Mouse (Mus musculus): ENCODE data around the gene Slc25a39. TPM values are rescaled to one million over a fixed set of nuclear protein-coding genes. Genes with fewer than 3 reads are reported as not detected.

Slc25a39 gene
- polyA plus RNA-seq, 1 experiment from 2014 or later = 189 TPM

DNA sequence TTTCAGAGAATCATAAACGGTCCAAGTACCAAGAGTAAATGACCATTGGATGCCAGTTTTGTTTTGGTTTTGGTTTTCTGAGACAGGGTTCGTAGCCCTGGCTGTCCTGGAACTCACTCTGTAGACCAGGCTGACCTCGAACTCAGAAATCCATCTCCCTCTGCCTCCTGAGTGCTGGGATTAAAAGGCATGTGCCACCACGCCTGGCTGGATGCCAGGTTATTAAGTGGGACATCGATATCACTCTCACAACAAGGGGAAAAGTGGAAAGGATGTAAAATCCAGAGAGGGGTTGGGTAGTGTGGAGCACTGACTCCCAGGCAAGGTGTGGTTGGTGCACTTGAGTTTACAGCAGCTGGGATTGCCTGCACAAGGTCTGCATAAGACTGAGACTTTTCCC, 27.7 kb downstream of the Slc25a39 start:
- Histone ChIP-seq H3K4me3 (ENCODE audit: low read depth, low read length) (no peak overlapping the region), H3K36me3 (ENCODE audit: control insufficient read depth, insufficient read depth, low read length) (no peaks in the 10 kb centered on the region), H3K9ac (ENCODE audit: low read length) (no peak overlapping the region), H3K4me1 (replicated peaks; ENCODE audit: control insufficient read depth, insufficient read depth) (peaks cover 8% of the 10 kb centered on the region), H3K27me3 (ENCODE audit: control insufficient read depth, insufficient read depth, low read length) (no peaks in the 10 kb centered on the region), H3K9me3 (ENCODE audit: control insufficient read depth, low read length) (no peaks in the 10 kb centered on the region), H3K27ac (replicated peaks) (no peak overlapping the region), H3K4me2 (replicated peaks; ENCODE audit: low read depth) (no peak overlapping the region)
- TF ChIP-seq CTCF (IDR thresholded peaks at IDR 0.05; ENCODE audit: low read depth) (no peak), EP300 (optimal IDR thresholded peaks at IDR 0.05) (no peak)
- WGBS = 65% methylated on average over 5 of the region's 5 CpGs
- ATAC-seq (ENCODE audit: low FRiP score, low TSS enrichment) = no peak
- no peak for DNase-seq (ENCODE audit: low spot score)

- Histone ChIP-seq H3K4me3 (ENCODE audit: low read depth, low read length) (no peak overlapping the region), H3K9ac (ENCODE audit: low read length) (no peak overlapping the region), H3K27me3 (ENCODE audit: control insufficient read depth, insufficient read depth, low read length) (no peaks in the 10 kb centered on the region), H3K36me3 (ENCODE audit: control insufficient read depth, insufficient read depth, low read length) (no peaks in the 10 kb centered on the region), H3K4me1 (replicated peaks; ENCODE audit: control insufficient read depth, insufficient read depth) (peaks cover 8% of the 10 kb centered on the region), H3K27ac (replicated peaks) (no peak overlapping the region), H3K4me2 (replicated peaks; ENCODE audit: low read depth) (no peak overlapping the region), H3K9me3 (ENCODE audit: control insufficient read depth, low read length) (no peaks in the 10 kb centered on the region)
- WGBS = 62% methylated on average over 12 of the region's 12 CpGs
- ATAC-seq (ENCODE audit: low FRiP score, low TSS enrichment) (no peak), DNase-seq (ENCODE audit: low spot score) (peak; percentile 49)
- TF ChIP-seq EP300 (optimal IDR thresholded peaks at IDR 0.05) (no peak), CTCF (IDR thresholded peaks at IDR 0.05; ENCODE audit: low read depth) (peak; percentile 58)
Measured at GRCm38 (mm10) chr11:102377186-102377585, 30.6 kb downstream of the Slc25a39 start.

- ATAC-seq (ENCODE audit: low FRiP score, low TSS enrichment) = 0 out of 2 replicates have a peak, but pooled peaks have one; percentile 1
- 12% methylated on average over 8 of the region's 8 CpGs for WGBS
- Histone ChIP-seq H3K9me3 (ENCODE audit: control insufficient read depth, low read length) (no peaks in the 10 kb centered on the region), H3K4me3 (ENCODE audit: low read depth, low read length) (no peak overlapping the region), H3K27me3 (ENCODE audit: control insufficient read depth, insufficient read depth, low read length) (no peaks in the 10 kb centered on the region), H3K4me1 (replicated peaks; ENCODE audit: control insufficient read depth, insufficient read depth) (peaks cover 8% of the 10 kb centered on the region), H3K27ac (replicated peaks) (peak overlapping the region; percentile 69), H3K9ac (ENCODE audit: low read length) (peak overlapping the region; percentile 51; the same call in 1 of the 2 replicates), H3K36me3 (ENCODE audit: control insufficient read depth, insufficient read depth, low read length) (no peaks in the 10 kb centered on the region), H3K4me2 (replicated peaks; ENCODE audit: low read depth) (peak overlapping the region; percentile 48)
- no peak for DNase-seq (ENCODE audit: low spot score)
- TF ChIP-seq EP300 (optimal IDR thresholded peaks at IDR 0.05) (no peak), CTCF (IDR thresholded peaks at IDR 0.05; ENCODE audit: low read depth) (no peak)
Measured at GRCm38 (mm10) chr11:102376196-102376835, 31.4 kb downstream of the Slc25a39 start.

GRCm38 (mm10) chr11:102375196-102376173, 32.3 kb downstream of the Slc25a39 start:
- peak overlapping the region; percentile 75 for H3K27ac ChIP-seq (replicated peaks)
- no peaks in the 10 kb centered on the region for H3K27me3 ChIP-seq (ENCODE audit: control insufficient read depth, insufficient read depth, low read length)
- H3K36me3 ChIP-seq (ENCODE audit: control insufficient read depth, insufficient read depth, low read length) = no peaks in the 10 kb centered on the region
- ATAC-seq (ENCODE audit: low FRiP score, low TSS enrichment) (peak; percentile 89), DNase-seq (ENCODE audit: low spot score) (peak; percentile 86)
- no peaks in the 10 kb centered on the region for H3K9me3 ChIP-seq (ENCODE audit: control insufficient read depth, low read length)
- no peak for TF ChIP-seq EP300 (optimal IDR thresholded peaks at IDR 0.05)
- no peak for TF ChIP-seq CTCF (IDR thresholded peaks at IDR 0.05; ENCODE audit: low read depth)
- 7% methylated on average over 23 of the region's 23 CpGs for WGBS
- peak overlapping the region; percentile 51 for H3K9ac ChIP-seq (ENCODE audit: low read length)
- peak overlapping the region; percentile 15; the same call in 1 of the 2 replicates for H3K4me3 ChIP-seq (ENCODE audit: low read depth, low read length)
- peaks cover 8% of the 10 kb centered on the region for H3K4me1 ChIP-seq (replicated peaks; ENCODE audit: control insufficient read depth, insufficient read depth)
- peak overlapping the region; percentile 48 for H3K4me2 ChIP-seq (replicated peaks; ENCODE audit: low read depth)

DNA sequence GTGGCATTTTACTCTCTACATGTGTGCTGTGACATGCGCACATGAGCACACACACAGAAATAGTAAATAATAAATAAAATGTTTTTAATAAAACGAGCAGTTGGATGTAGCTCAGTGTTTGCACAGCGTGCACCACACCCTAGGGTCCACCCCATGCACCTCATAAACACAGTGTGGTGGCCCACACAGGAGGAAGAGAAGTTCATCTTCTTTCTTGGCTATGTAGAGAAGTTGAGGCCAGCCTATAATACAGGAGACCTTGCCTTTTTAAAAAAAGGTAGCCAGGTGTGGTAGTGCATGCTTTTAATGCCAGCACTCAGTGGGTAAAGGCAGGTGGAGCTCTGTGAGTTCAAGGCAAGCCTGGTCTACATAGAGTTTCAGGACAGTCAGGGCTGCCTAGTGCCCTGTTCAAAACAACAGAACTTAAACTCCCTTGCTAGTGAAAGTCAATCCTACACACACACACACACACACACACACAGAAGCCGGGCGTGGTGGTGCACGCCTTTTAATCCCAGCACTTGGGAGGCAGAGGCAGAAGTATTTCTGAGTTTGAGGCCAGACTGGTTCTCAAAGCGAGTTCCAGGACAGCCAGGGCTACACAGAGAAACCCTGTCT, 33.5 kb downstream of the Slc25a39 start:
- no peak overlapping the region for H3K4me2 ChIP-seq (replicated peaks; ENCODE audit: low read depth)
- TF ChIP-seq EP300 (optimal IDR thresholded peaks at IDR 0.05) (no peak), CTCF (IDR thresholded peaks at IDR 0.05; ENCODE audit: low read depth) (no peak)
- WGBS = 79% methylated on average over 7 of the region's 7 CpGs
- no peak overlapping the region for H3K4me3 ChIP-seq (ENCODE audit: low read depth, low read length)
- no peak overlapping the region for H3K27ac ChIP-seq (replicated peaks)
- H3K9ac ChIP-seq (ENCODE audit: low read length) = no peak overlapping the region
- peaks cover 8% of the 10 kb centered on the region for H3K4me1 ChIP-seq (replicated peaks; ENCODE audit: control insufficient read depth, insufficient read depth)
- no peaks in the 10 kb centered on the region for H3K36me3 ChIP-seq (ENCODE audit: control insufficient read depth, insufficient read depth, low read length)
- ATAC-seq (ENCODE audit: low FRiP score, low TSS enrichment) (no peak), DNase-seq (ENCODE audit: low spot score) (no peak)
- H3K9me3 ChIP-seq (ENCODE audit: control insufficient read depth, low read length) = no peaks in the 10 kb centered on the region
- no peaks in the 10 kb centered on the region for H3K27me3 ChIP-seq (ENCODE audit: control insufficient read depth, insufficient read depth, low read length)
